Mouse (Mus musculus): ENCODE results near the gene Scgb1c1. TPM values are rescaled to one million over a fixed set of nuclear protein-coding genes. Genes with fewer than 3 reads are reported as not detected.

Scgb1c1 gene
- not detected for total RNA-seq (2021)
- long read RNA-seq, experiment 1, result 0 reads
- long read RNA-seq, experiment 2, result 0 reads

- DNase-seq (ENCODE audit: low spot score in 2 of 2), result peak; percentile 87 to 92
- intact Hi-C loops (cut with DNase I), result loop anchor here (1.0 to 10.0 kb wide), 3 partner anchors 58 to 330 kb away; partner anchors contain the start of gene Rnh1
Observed at GRCm38 (mm10) chr7:140844905-140845665, at the start of gene Scgb1c1. Scgb1c1 (plus strand) TSS chr7:140845547.

GRCm38 (mm10) chr7:140797619-140798018 is 47.7 kb upstream of the Scgb1c1 start:
- DNase-seq (ENCODE audit: low spot score in 2 of 2), result no peak

GRCm38 (mm10) chr7:140798212-140798611 is 47.1 kb upstream of the Scgb1c1 start:
- intact Hi-C loops (cut with DNase I), result no loop called here
- no peak for DNase-seq (ENCODE audit: low spot score in 2 of 2)

More at GRCm38 (mm10) chr7:140797619-140798018, 47.7 kb upstream of the Scgb1c1 start:
- intact Hi-C loops (cut with DNase I), result no loop called here

- intact Hi-C loops (cut with DNase I), result no loop called here
Observed at GRCm38 (mm10) chr7:140802629-140803028, 42.7 kb upstream of the Scgb1c1 start.

DNA sequence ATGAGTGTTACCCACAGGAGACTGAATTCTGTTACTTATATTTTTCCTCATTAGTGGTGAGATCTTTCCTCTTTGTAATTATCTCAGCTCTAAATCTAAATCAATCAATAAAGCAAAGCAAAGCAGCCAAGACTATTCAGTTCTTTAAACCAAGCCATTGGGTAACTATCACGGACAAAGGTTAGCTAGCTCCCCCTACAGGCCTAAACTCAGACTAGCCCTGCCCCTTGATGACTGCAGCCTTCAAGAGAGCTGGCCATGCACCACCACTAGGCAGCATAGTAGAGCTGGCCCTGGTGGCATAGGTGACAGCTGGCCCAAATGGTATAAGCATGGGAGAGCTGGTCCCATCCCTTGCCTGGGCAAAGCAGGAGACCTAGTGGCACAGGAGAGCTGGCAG is 39.6 kb upstream of the Scgb1c1 start:
- DNase-seq (ENCODE audit: low spot score in 2 of 2), result peak; percentile 59 to 62
- intact Hi-C loops (cut with DNase I), result no loop called here

More at GRCm38 (mm10) chr7:140802629-140803028, 42.7 kb upstream of the Scgb1c1 start:
- no peak for DNase-seq (ENCODE audit: low spot score in 2 of 2)

DNA sequence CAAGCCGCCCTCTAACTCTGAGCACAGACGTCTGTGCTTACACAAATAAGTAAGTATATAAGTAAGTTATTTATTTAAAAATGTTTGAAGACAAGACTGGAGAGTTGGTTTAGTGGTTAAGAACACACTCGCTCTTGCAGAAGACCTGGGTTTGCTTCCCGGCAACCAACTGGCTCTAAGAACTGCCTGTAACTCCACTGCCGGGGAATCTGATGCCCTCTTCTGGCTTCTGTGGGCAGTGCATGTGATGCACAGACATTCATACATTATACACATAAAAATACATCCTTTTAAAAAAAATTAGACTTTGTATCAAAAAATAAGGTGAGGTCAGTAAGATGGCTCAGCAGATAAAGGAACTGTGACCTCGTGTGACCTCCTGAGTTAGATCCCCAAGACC is 34.9 kb upstream of the Scgb1c1 start:
- intact Hi-C loops (cut with DNase I), result no loop called here
- DNase-seq (ENCODE audit: low spot score in 2 of 2), result no peak

DNA sequence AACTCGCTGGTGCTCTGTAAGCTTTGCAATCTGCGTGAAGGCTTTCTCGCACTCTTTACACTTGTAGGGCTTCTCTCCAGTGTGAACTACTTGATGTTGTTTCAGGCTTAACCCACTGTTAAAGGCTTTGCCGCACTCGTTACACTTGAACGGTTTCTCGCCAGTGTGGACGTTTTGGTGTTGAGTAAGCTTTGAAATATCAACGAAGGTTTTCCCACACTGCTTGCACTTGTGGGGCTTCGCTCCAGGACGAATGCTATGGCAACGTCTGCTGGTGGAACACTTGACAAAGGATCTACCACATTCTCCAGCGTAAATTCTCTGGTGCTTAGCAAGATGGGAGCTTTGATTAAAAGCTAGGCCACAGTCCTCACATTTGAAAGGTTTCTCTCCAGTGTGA is 33.6 kb upstream of the Scgb1c1 start:
- DNase-seq (ENCODE audit: low spot score in 2 of 2), result peak; percentile 27 to 57
- intact Hi-C loops (cut with DNase I), result no loop called here

DNA sequence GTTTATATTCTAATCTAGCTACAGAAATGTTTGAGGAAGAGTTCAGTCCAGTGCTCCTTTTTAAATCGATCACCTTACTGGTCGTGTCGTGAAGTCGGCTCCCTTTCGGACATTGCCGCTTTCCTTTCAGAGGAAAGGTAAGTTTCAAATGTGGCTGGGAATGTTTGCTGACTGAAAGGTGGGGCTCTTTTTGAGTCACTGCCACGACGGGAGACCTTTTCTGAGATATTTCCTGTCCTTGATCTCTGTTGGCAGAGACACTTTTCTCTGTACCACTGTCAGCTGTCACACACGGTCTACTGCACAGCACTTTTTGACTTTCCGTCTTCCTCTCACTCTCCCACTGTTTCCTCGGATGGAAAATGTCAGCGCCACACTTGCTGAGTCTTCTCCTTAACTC is 32.5 kb upstream of the Scgb1c1 start:
- intact Hi-C loops (cut with DNase I), result no loop called here
- no peak for DNase-seq (ENCODE audit: low spot score in 2 of 2)

DNA sequence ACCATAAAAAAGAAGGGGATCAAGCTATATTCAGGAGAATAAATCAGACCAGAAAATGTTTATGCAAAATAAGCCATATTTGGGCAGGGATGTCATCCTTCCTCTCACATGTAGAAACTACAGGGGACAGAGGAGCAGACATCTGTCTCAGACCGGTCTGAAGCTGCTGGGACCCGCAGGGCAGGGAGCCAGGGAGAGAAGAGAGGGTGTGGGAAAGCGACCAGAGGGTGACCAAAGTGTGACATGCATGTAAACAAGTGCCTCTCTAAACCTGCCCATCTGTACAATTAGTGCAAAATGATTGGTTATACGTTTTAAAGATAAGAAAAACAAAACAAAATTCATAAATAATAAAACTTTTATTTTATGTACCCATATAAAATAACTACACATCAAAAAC is 25.2 kb upstream of the Scgb1c1 start:
- intact Hi-C loops (cut with DNase I), result no loop called here
- DNase-seq (ENCODE audit: low spot score in 2 of 2), result no peak

GRCm38 (mm10) chr7:140821305-140821652 is 24.1 kb upstream of the Scgb1c1 start:
- intact Hi-C loops (cut with DNase I), result no loop called here
- DNase-seq (ENCODE audit: low spot score in 2 of 2), result no peak

DNA sequence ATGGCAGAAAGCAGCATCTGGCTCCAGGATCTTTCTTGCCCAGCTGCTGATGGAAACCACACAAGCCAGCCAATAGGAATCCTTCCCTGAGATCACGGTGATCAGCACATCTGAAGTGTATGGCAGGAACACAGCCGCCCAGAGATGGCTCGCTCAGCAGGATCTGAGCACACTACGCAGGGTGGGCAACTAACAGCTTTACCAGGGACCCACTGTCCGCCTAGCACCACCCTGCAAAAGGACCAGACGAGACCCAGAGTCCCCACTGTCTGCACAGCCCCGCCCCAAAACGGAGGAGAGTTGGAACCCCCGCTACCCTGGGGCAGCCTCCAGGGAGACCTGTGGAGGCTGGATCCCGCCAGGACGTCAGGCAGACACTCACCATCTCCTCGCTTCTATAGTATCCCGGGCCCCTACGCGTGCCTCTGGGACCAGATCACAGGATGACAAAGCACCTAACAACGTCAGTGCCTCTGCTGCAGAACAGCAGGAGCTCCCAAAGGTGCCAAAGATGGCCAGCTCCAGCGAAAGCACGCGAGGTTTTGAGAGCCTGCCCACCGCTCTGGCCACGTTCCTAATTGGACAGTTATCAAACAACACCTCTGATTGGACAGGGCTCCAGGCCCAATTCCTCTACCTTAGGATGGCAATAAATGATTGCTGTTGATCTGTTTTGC is 23.6 kb upstream of the Scgb1c1 start, which contains the start of gene Zfp941:
Gene Zfp941 (minus strand): TSS at position 526 of the 677 bp plus-strand sequence.
- peak; percentile 73 to 84 for DNase-seq (ENCODE audit: low spot score in 2 of 2)
- intact Hi-C loops (cut with DNase I), result no loop called here

- intact Hi-C loops (cut with DNase I), result no loop called here
- DNase-seq (ENCODE audit: low spot score in 2 of 2), result no peak
Observed at GRCm38 (mm10) chr7:140822731-140823130, 22.6 kb upstream of the Scgb1c1 start.

DNA sequence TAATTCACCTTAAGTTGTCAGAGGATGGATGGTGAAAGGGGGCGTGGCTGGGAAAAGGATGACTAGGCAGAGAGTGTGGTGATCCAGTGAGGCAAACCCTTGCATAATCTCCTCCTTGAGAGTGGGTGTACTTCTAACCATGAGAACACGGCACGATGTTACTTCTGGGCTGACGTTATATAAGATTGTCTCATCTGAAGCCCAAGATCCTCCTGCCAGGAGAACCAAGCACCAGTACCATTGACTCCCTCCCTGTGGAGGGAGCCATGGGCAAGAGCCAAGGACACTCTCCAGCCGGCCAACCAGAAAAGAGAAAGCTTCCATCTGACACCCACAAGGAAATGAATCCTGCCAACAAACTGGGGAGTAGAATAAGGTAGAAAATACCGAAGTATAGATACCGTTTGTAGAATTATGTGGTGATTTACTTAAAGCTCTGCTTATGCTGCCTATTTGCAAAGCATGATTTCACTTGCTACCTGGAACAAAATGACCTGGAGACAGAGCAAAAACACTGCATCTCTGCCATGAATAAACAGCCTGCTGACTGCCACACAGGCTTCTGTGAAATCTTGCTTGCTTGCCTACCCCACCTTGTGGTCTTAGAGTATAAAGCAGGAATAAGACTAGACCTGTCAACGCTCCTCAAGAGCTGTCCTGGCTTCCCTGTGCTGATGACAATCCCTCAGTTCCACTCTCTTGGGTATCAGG is 17.0 kb upstream of the Scgb1c1 start:
- intact Hi-C loops (cut with DNase I), result loop anchor here (5.0 kb wide), 3 partner anchors 641 to 746 kb away; partner anchors contain the start of genes Caly and Sprn
- peak; percentile 62 to 91 for DNase-seq (ENCODE audit: low spot score in 2 of 2)

GRCm38 (mm10) chr7:140831447-140831846 is 13.9 kb upstream of the Scgb1c1 start:
- no peak for DNase-seq (ENCODE audit: low spot score in 2 of 2)
- intact Hi-C loops (cut with DNase I), result no loop called here

GRCm38 (mm10) chr7:140833341-140833740 is 12.0 kb upstream of the Scgb1c1 start:
- intact Hi-C loops (cut with DNase I), result no loop called here
- no peak for DNase-seq (ENCODE audit: low spot score in 2 of 2)

- intact Hi-C loops (cut with DNase I), result no loop called here
Observed at GRCm38 (mm10) chr7:140834968-140835757, 10.2 kb upstream of the Scgb1c1 start, which contains the start of gene Urah. Urah (plus strand) TSS chr7:140835018.

GRCm38 (mm10) chr7:140835758-140836087 is 9.6 kb upstream of the Scgb1c1 start:
- no peak for DNase-seq (ENCODE audit: low spot score in 2 of 2)
- intact Hi-C loops (cut with DNase I), result no loop called here

More at GRCm38 (mm10) chr7:140834968-140835757, 10.2 kb upstream of the Scgb1c1 start, which contains the start of gene Urah:
- DNase-seq (ENCODE audit: low spot score in 2 of 2), result no peak

DNA sequence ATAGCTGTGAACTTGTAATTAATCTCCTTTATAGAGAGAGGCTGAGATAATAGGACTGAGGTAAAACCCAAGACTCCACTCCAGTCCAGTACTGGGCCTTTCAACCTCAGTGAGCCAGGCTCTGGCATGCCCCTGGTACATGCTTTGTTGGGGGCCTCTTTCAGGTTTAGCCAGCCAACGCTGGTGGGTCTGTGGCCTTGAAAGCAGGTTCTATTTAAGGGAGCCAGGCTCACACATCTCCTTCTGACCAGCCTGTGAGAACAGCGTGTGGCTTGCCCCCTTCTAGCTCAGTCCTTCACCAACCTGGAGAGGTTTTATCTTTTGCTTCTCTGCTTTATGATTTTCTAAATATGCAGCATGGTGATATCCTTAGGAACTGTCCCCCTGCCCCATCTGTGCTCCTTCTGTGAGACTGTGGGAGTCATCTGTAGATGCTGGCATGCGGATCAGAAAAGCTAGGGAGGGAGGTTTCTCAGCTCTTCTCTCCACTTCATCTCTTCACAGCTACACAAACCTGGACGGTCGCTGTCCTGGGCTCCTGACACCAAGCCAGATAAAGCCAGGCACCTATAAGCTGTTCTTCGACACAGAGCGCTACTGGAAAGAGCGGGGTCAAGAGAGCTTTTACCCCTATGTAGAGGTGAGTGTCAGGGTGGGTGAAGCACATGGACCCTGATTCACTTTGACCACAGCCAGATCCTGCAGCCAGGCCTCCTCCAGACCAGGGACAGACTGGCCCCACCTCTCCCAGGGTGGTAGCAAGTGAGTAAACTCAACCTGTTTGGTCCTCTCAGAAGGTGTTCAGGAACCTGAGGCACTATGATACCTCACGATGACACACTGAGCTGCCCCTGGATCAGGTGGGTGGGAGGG is 8.9 kb upstream of the Scgb1c1 start:
- DNase-seq (ENCODE audit: low spot score in 2 of 2), result peak; percentile 35 to 71
- intact Hi-C loops (cut with DNase I), result no loop called here
